Mouse (Mus musculus) neutrophil, adult 5-6 weeks (primary cell): ENCODE measurements around the gene Mgst3. TPM values are rescaled to one million over a fixed set of nuclear protein-coding genes. Genes with fewer than 3 reads are reported as not detected.

ENCODE experiments used
- ATAC-seq: fragments of 151-379, 151-347 bp; 2 replicates; pipeline ENCODE4 v1.8.0; 2017; ENCODE audit warnings: mild to moderate bottlenecking, moderate TSS enrichment; ENCODE audit not compliant: insufficient number of reproducible peaks, poor library complexity, low FRiP score, severe bottlenecking; ENCODE audit errors: extremely low read depth
- total RNA-seq: library from RNA; stranded (forward); fragments of 200-1000 nt; gene quantifications from 2 replicates; pipeline ENCODE4 v1.2.3, GENCODE M21; 2017

Gene Mgst3
- total RNA-seq, 1 experiment from 2014 or later: 3.5 TPM

GRCm38 (mm10) chr1:167389584-167389983, 4.1 kb downstream of the Mgst3 start:
- no peak for ATAC-seq

- no peak for ATAC-seq
These were observed 5.1 kb downstream of the Mgst3 start for GRCm38 (mm10) chr1:167388571-167388970.

DNA sequence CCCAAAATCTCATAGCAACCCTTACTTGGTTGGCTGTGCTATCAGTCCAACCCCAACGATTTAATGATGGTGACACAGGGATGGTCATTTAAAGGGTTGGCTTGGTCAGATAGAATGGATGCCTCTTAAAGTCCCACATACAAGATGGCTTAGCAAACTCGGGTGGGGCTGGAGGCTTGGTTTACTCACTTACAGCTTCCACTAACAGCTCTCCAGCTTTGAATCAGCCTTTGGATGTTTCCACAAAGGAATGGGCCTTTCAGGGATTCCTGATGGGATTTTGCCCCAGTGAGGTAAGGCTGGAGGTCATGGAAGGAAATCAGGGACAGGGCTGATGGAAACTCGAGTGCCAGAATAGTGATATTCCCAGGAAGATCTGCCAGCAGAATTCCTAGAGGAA, 5.8 kb downstream of the Mgst3 start:
- no peak for ATAC-seq

DNA sequence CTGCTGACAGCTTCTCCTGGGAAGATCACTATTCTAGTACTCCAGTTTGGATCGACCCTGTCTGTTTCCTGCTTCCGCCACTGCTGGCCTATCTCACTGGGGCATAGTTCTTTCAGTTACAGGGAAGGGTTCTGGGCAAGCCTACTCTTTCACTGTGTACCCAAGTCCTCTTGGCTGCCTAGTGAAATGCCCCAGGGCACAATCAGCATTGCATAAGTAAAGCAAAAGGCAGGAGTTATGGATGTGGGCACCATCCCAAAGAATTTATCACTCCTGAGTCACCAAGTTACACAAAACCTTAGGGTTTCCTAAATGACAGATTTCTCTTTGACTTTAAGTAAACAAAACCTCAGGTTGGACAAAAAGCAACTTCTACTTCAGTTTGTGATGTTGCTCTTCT, 6.3 kb downstream of the Mgst3 start:
- ATAC-seq: no peak

GRCm38 (mm10) chr1:167386466-167386865, 7.2 kb downstream of the Mgst3 start:
- ATAC-seq: no peak

GRCm38 (mm10) chr1:167385636-167386035, 8.0 kb downstream of the Mgst3 start:
- no peak for ATAC-seq

- no peak for ATAC-seq
These were observed 8.4 kb downstream of the Mgst3 start for GRCm38 (mm10) chr1:167385211-167385610.

DNA sequence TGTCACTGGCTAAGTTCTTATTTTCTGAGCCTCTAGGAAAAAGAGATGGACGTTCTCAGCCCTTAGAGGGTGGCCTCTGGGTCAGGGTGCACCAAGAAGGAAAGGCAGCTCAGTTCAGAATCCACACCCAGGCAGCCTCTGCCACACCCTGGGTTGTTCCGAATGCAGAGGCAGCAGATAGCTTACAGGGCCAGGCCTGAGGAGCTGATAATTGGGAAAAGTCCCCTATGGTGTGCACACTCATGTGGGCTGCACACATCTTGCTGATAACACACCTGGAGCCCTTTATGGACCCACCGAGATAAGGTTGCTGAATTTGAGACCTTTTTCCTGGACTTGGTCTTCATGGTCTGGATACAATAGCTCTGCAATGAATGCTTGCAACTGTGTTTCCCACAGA, 9.5 kb downstream of the Mgst3 start:
- ATAC-seq: no peak

- no peak for ATAC-seq
These were observed 10.5 kb downstream of the Mgst3 start for GRCm38 (mm10) chr1:167383178-167383577.

GRCm38 (mm10) chr1:167382763-167383162, 10.9 kb downstream of the Mgst3 start:
- ATAC-seq: no peak

DNA sequence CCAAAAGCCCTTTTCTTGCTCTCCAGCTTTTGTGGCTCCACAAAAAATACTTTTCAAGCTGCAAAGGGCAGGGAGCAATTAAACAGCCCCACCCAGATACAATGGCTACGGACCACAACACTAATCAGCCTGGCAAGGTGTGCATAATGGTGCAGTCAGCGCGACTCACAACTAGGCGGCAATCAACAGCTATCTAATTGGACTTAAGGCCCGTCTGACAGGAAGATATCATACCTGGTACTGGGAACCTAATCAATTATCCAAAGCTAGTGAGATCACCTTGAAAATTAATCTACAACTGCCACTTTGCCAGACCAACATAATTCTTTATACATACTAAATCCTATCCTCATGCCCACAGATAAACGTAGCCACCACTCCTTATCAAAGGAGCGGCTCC, 11.3 kb downstream of the Mgst3 start:
- ATAC-seq: no peak

- no peak for ATAC-seq
These were observed 12.3 kb downstream of the Mgst3 start for GRCm38 (mm10) chr1:167381050-167382015.

DNA sequence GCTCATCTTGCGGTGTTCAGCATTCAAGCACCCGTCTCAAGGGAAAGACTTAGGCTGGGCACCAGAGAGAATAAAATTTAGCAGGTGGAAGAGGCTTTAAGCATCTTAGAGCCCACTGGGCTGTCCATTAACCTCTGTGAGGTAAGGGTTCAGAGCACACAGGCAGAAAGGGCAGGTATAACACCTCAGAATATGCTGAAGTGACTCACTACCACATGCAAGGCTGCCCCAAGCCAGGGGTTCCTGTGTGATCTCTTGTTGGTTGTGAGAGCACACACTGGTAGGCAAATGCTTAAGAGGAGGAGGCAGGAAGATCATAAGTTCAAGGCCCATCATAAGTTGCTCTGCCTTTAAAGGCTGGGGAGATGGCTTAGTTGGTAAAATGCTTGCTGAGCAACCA, 13.4 kb downstream of the Mgst3 start:
- no peak for ATAC-seq

GRCm38 (mm10) chr1:167379751-167380150, 13.9 kb downstream of the Mgst3 start:
- no peak for ATAC-seq

DNA sequence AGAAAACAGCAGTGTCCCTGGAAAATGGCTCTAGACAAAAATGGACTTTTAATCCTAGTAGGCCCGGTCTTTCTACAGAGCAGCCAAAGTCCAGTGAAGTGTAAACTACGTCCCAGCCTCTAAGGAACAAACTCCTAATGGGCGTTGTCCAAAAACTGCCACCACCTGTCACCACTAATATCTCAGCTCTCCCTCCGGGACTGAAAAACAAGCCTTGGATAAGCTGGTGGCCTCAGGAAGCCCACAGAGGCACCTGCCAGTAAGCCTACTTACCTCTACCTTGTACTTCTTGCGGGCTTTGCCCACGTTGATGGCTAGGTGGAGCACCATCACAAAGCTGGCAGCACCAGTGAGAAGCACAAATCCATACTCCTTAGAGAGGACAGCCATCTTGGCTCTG, 15.6 kb downstream of the Mgst3 start:
- no peak for ATAC-seq

- ATAC-seq: no peak
These were observed 18.7 kb downstream of the Mgst3 start for GRCm38 (mm10) chr1:167374942-167375341.

- ATAC-seq: 0 out of 2 replicates have a peak, but pooled peaks have one; percentile 31
These were observed 19.4 kb downstream of the Mgst3 start for GRCm38 (mm10) chr1:167374003-167374784.

DNA sequence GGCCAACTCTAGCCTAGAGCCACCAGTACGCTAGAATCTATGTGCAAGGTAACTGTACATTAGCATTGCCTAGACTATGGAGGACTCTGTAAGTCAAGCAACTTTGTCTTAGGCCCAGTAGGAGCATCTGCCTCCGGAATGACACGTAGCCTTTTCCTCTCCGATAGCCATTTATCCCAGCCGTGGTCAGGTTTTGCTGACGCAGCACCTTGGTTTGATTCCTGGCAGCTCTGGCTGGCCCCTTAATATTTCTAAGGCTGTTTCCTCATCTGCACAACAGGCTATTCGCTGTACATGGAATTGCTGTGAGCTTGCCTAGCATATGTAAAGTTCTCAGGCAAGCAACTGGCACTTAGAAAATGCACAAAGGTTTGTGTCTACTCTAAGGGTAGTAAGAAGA, 20.9 kb downstream of the Mgst3 start:
- no peak for ATAC-seq

DNA sequence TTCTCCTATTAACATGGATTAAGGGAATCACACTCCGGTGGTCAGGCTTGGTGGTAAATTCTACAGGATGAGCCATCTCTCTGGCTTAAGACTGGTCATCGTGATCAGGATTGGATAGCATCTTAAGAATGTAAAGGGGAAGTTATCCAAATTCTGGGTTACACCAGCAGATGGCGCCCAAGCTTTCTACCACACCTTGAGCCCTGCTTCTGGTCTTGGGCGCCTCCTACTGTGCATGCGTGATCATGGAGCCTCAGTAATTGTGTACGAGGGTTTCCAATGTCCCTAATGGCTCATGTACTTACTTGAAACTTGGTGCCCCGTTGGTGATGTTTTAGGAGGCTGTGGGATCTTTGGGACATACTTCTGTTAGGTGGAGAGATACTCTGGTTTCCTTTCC, 23.7 kb downstream of the Mgst3 start:
- peak; percentile 93 for ATAC-seq

- ATAC-seq: no peak
These were observed 25.1 kb downstream of the Mgst3 start for GRCm38 (mm10) chr1:167368513-167368912.
